Mouse (Mus musculus) adrenal gland, postnatal 25 days (tissue): ENCODE data around the gene Bbs10. TPM values are rescaled to one million over a fixed set of nuclear protein-coding genes. Genes with fewer than 3 reads are reported as not detected.

ENCODE experiments used
- DNase-seq: peaks from one replicate; pipeline ENCODE4 v3.0.0; 2021; ENCODE audit warnings: mixed read lengths
- total RNA-seq: library from RNA; stranded (reverse); gene quantifications from 2 replicates; pipeline ENCODE4 v1.2.3, GENCODE M21; 2021

The Bbs10 gene
- total RNA-seq, 1 experiment from 2014 or later, result 10.1 TPM

GRCm38 (mm10) chr10:111327957-111328356 lies 29.5 kb downstream of the Bbs10 start:
- no peak for DNase-seq

GRCm38 (mm10) chr10:111329326-111329725 lies 30.8 kb downstream of the Bbs10 start:
- DNase-seq, result peak; percentile 47

GRCm38 (mm10) chr10:111334902-111335301 lies 36.4 kb downstream of the Bbs10 start:
- DNase-seq, result no peak

GRCm38 (mm10) chr10:111335517-111336352 lies 37.3 kb downstream of the Bbs10 start:
- peak; percentile 40 for DNase-seq

- DNase-seq, result no peak
These were observed 37.9 kb downstream of the Bbs10 start for GRCm38 (mm10) chr10:111336353-111336713.

GRCm38 (mm10) chr10:111339296-111339695 lies 40.8 kb downstream of the Bbs10 start:
- DNase-seq, result no peak

GRCm38 (mm10) chr10:111341761-111342160 lies 43.3 kb downstream of the Bbs10 start:
- no peak for DNase-seq

- DNase-seq, result no peak
These were observed 45.1 kb downstream of the Bbs10 start for GRCm38 (mm10) chr10:111343555-111343954.

GRCm38 (mm10) chr10:111348263-111348662 lies 49.8 kb downstream of the Bbs10 start:
- DNase-seq, result no peak

Other genes with a start within 250 kb of the Bbs10 start
- 24.6 and 30.1 TPM in 2 replicates for gene Osbpl8, start 133.9 kb upstream of the Bbs10 start, total RNA-seq
- gene Nap1l1, start 174.5 kb downstream of the Bbs10 start, total RNA-seq, result 150 and 162 TPM in 2 replicates
- gene Phlda1, start 207.6 kb downstream of the Bbs10 start, total RNA-seq, result 66.2 and 75.2 TPM in 2 replicates